Mouse (Mus musculus) erythroblast, embryonic 14.5 days (primary cell): ENCODE measurements around the gene Vmn2r97. TPM values are rescaled to one million over a fixed set of nuclear protein-coding genes. Genes with fewer than 3 reads are reported as not detected.
"Not testable (repeated sequence)": the region's sequence is repeated elsewhere in the genome, so short reads cannot be mapped to it uniquely, and the experiment has no call there.

Source experiments
- H3K27me3 ChIP-seq: 2 replicates; pipeline ENCODE4 v1.6.1; 2012; ENCODE audit warnings: inconsistent platforms; ENCODE audit not compliant: control insufficient read depth
- H3K36me3 ChIP-seq: 2 replicates; pipeline ENCODE4 v1.6.1; 2012; ENCODE audit warnings: mild to moderate bottlenecking, inconsistent platforms; ENCODE audit not compliant: control insufficient read depth
- H3K4me1 ChIP-seq: 2 replicates; pipeline ENCODE4 v1.6.1; 2012; ENCODE audit warnings: inconsistent platforms; ENCODE audit not compliant: control insufficient read depth
- H3K4me3 ChIP-seq: replicated peaks from 2 replicates; pipeline ENCODE3; 2012; ENCODE audit warnings: moderate library complexity, mild to moderate bottlenecking, inconsistent platforms
- H3K9me3 ChIP-seq: 2 replicates; pipeline ENCODE4 v1.6.1; 2012; ENCODE audit warnings: low read length, inconsistent platforms, mixed read lengths; ENCODE audit not compliant: control insufficient read depth
- GATA1 ChIP-seq: IDR thresholded peaks from 2 replicates; pipeline ENCODE4 v1.6.1; 2012; ENCODE audit warnings: low read length, inconsistent platforms, mixed read lengths
- TAL1 ChIP-seq: IDR thresholded peaks from 3 replicates; pipeline ENCODE4 v1.6.1; 2012; ENCODE audit warnings: low read length, inconsistent platforms, mixed read lengths
- polyA plus RNA-seq: library from polyadenylated mRNA; stranded (reverse); fragments of >175 nt; gene quantifications from 2 replicates; pipeline ENCODE4 v1.2.3, GENCODE M21; 2012

The Vmn2r97 gene
- polyA plus RNA-seq: 0.02 TPM in 1 of 2 replicates, not detected in the other

- H3K36me3 ChIP-seq, H3K4me3 ChIP-seq, H3K9me3 ChIP-seq, H3K4me1 ChIP-seq, H3K27me3 ChIP-seq: not testable (repeated sequence)
Observed at GRCm38 (mm10) chr17:18914000-18914399, at the start of gene Vmn2r97. Gene Vmn2r97, plus strand, starts transcription at chr17:18914300.

GRCm38 (mm10) chr17:18882436-18882835 lies 31.7 kb upstream of the Vmn2r97 start:
- not testable (repeated sequence) for H3K36me3 ChIP-seq, H3K9me3 ChIP-seq, H3K27me3 ChIP-seq, H3K4me1 ChIP-seq, H3K4me3 ChIP-seq

GRCm38 (mm10) chr17:18889745-18890329 lies 24.3 kb upstream of the Vmn2r97 start:
- Histone ChIP-seq H3K9me3 (no peaks in the 10 kb centered on the region; the same call in 1 of the 2 replicates), H3K4me1 (no peaks in the 10 kb centered on the region), H3K36me3 (no peaks in the 10 kb centered on the region), H3K4me3 (no peak overlapping the region), H3K27me3 (no peaks in the 10 kb centered on the region)
- TF ChIP-seq GATA1: no peak
- no peak for TF ChIP-seq TAL1

GRCm38 (mm10) chr17:18957800-18958199 lies 43.7 kb downstream of the Vmn2r97 start:
- not testable (repeated sequence) for H3K4me3 ChIP-seq, H3K27me3 ChIP-seq, H3K4me1 ChIP-seq, H3K36me3 ChIP-seq
- peaks cover 24% of the 10 kb centered on the region for H3K9me3 ChIP-seq

- TF ChIP-seq TAL1: no peak
- TF ChIP-seq GATA1: no peak
- peaks cover 25% of the 10 kb centered on the region for H3K9me3 ChIP-seq
- H3K27me3 ChIP-seq: no peaks in the 10 kb centered on the region
- H3K4me3 ChIP-seq: no peak overlapping the region
- H3K36me3 ChIP-seq: no peaks in the 10 kb centered on the region
- H3K4me1 ChIP-seq: no peaks in the 10 kb centered on the region
Observed at GRCm38 (mm10) chr17:18968371-18969275, 54.5 kb downstream of the Vmn2r97 start.

Other genes starting within 250 kb of the Vmn2r97 start
- gene Vmn2r98, start 139.2 kb downstream of the Vmn2r97 start, polyA plus RNA-seq: not detected in 2 replicates